Comparison of ENCODE assay signal across 8 mouse cellular contexts in the genomic region with DNA sequence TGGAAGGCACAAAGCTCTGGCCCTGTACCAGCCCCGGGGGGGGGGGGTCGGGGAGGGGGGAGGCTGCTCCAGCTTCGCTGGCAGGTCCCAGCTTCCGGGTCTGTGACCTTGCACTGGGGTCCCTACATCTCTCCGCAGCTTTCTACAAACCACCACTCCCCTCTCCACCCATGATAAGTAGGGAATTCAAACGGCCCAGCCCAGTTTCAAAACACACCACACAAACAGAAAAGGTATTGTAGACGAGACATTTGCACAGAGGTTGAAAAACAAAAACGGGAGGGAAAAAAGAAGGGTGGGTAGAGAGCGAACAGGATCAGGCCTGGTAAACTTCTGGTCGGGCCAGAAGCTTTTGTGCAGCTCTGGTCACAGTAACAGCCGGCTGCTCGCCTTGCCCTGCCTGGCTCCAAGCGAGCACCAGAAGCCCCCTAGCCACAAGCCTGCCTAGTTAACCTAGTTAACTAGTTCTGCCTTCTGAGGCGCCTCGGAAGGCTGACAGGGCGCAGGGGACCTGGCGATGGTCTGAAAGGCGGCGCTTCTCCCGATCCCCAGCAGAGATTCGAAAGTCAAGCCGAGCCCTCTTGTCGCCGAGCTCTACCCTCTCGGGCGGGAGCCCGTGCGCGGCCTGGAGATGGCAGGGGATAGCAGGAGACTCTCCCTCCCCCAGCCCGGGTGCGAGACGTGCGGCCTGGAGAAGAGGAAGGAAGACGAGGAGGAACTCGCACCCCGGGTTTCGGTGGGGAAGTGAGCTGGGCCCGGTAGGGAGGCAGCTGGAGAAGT. TPM values are rescaled to one million over a fixed set of nuclear protein-coding genes. Genes with fewer than 3 reads are reported as not detected.
DNase-seq lines count a peak whose midpoint lies in the region; ATAC-seq and TF ChIP-seq lines count a peak whose summit lies in the region.

No protein-coding gene starts in this region.

- no peaks in the 10 kb centered on the region for H3K36me3 ChIP-seq in hindbrain, embryonic 16.5 days (ENCODE audit: control insufficient read depth, insufficient read depth, low read length)
- no peaks in the 10 kb centered on the region for H3K36me3 ChIP-seq in midbrain, embryonic 15.5 days (replicated peaks)
- H3K36me3 ChIP-seq in stomach, embryonic 14.5 days (ENCODE audit: control insufficient read depth, insufficient read depth, low read length) = no peaks in the 10 kb centered on the region

- peaks cover 9% of the 10 kb centered on the region for H3K4me1 ChIP-seq in bone marrow, adult 2 months (ENCODE audit: control insufficient read depth, insufficient read depth, low read length)
- H3K4me1 ChIP-seq in hindbrain, embryonic 16.5 days (ENCODE audit: control insufficient read depth, insufficient read depth, low read depth, low read length) = peaks cover 8% of the 10 kb centered on the region
- peaks cover 30% of the 10 kb centered on the region for H3K4me1 ChIP-seq in midbrain, embryonic 15.5 days
- H3K4me1 ChIP-seq in stomach, embryonic 14.5 days (ENCODE audit: control insufficient read depth, insufficient read depth, low read length) = peaks cover 13% of the 10 kb centered on the region; the same call in 1 of the 2 replicates

- H3K9me3 ChIP-seq in hindbrain, embryonic 16.5 days (ENCODE audit: control insufficient read depth, low read length) = no peaks in the 10 kb centered on the region
- no peaks in the 10 kb centered on the region for H3K9me3 ChIP-seq in midbrain, embryonic 15.5 days
- H3K9me3 ChIP-seq in stomach, embryonic 14.5 days (ENCODE audit: control insufficient read depth, low read depth, low read length) = no peaks in the 10 kb centered on the region

- peak; percentile 56 for DNase-seq in layer of hippocampus, adult 11-12 months (ENCODE audit: low spot score)
- no peak for DNase-seq in layer of hippocampus, postnatal 25 days (ENCODE audit: extremely low spot score in 1 of 2, low spot score in 1 of 2)
- peak; percentile 35 for DNase-seq in gastrocnemius, adult 18-20 months (ENCODE audit: low spot score)
- peak; percentile 52 for DNase-seq in liver

- H3K4me3 ChIP-seq in bone marrow, adult 2 months (replicated peaks; ENCODE audit: control insufficient read depth, low read depth, low read length) = peak overlapping the region; percentile 77
- peak overlapping the region; percentile 54 for H3K4me3 ChIP-seq in hindbrain, embryonic 16.5 days (ENCODE audit: low read length)
- peak overlapping the region; percentile 45 for H3K4me3 ChIP-seq in midbrain, embryonic 15.5 days
- H3K4me3 ChIP-seq in stomach, embryonic 14.5 days (ENCODE audit: low read depth, low read length) = peak overlapping the region; percentile 62

- peak overlapping the region; percentile 99 for H3K4me2 ChIP-seq in hindbrain, embryonic 16.5 days (ENCODE audit: low read length)
- H3K4me2 ChIP-seq in midbrain, embryonic 15.5 days = peak overlapping the region; percentile 97
- H3K4me2 ChIP-seq in stomach, embryonic 14.5 days (replicated peaks; ENCODE audit: low read depth, low read length) = peak overlapping the region; percentile 89

- WGBS in bone marrow, adult 2 months = under 1% methylated on average over 38 of the region's 38 CpGs
- WGBS in hindbrain, embryonic 16.5 days = 2% methylated on average over 38 of the region's 38 CpGs
- 1% methylated on average over 38 of the region's 38 CpGs for WGBS in midbrain, embryonic 15.5 days
- WGBS in stomach, embryonic 14.5 days = under 1% methylated on average over 38 of the region's 38 CpGs

- no peak; the same call in 1 of the 2 replicates for TF ChIP-seq POLR2A in bone marrow, adult 2 months (IDR thresholded peaks at IDR 0.05; ENCODE audit: borderline replicate concordance, control insufficient read depth, low read depth, low read length)

- H3K27ac ChIP-seq in bone marrow, adult 2 months (ENCODE audit: control insufficient read depth, insufficient read depth, low read depth, low read length, poor library complexity) = peak overlapping the region; percentile 99
- no peak overlapping the region for H3K27ac ChIP-seq in hindbrain, embryonic 16.5 days (ENCODE audit: low read depth, low read length)
- H3K27ac ChIP-seq in midbrain, embryonic 15.5 days = peak overlapping the region; percentile 22; the same call in 1 of the 2 replicates
- H3K27ac ChIP-seq in stomach, embryonic 14.5 days (ENCODE audit: low read length) = peak overlapping the region; percentile 81

- peak; percentile 19; the same call in 1 of the 2 replicates for ATAC-seq in hindbrain, embryonic 16.5 days
- peak; percentile 17 for ATAC-seq in midbrain, embryonic 15.5 days (replicated peaks)
- ATAC-seq in stomach, embryonic 14.5 days (ENCODE audit: insufficient number of reproducible peaks, insufficient read depth, low FRiP score, low read depth) = 0 out of 2 replicates have a peak, but pooled peaks have one; percentile 12

- H3K9ac ChIP-seq in hindbrain, embryonic 16.5 days (ENCODE audit: low read depth, low read length) = peak overlapping the region; percentile 64
- H3K9ac ChIP-seq in midbrain, embryonic 15.5 days = peak overlapping the region; percentile 46
- peak overlapping the region; percentile 79 for H3K9ac ChIP-seq in stomach, embryonic 14.5 days (replicated peaks; ENCODE audit: low read depth, low read length)

- no peaks in the 10 kb centered on the region for H3K27me3 ChIP-seq in hindbrain, embryonic 16.5 days (replicated peaks; ENCODE audit: control insufficient read depth, insufficient read depth, low read length)
- H3K27me3 ChIP-seq in midbrain, embryonic 15.5 days (replicated peaks) = no peaks in the 10 kb centered on the region
- no peaks in the 10 kb centered on the region for H3K27me3 ChIP-seq in stomach, embryonic 14.5 days (ENCODE audit: control insufficient read depth, insufficient read depth, low read length)

- no peak for TF ChIP-seq CTCF in bone marrow, adult 2 months (IDR thresholded peaks at IDR 0.05; ENCODE audit: control insufficient read depth, insufficient read depth, low read length)

RNA-seq across cellular contexts. Expression of a gene that starts 0.7 kb away (rescaled TPM):
- 1 to 10 TPM; 4.9 to 5.1 TPM for total RNA-seq in layer of hippocampus, postnatal 25 days (2021)
- 106 and 300 TPM in 2 replicates for polyA plus RNA-seq in bone marrow, adult 2 months (2011; ENCODE audit: insufficient read depth, insufficient read length, low replicate concordance, missing spikeins)
- total RNA-seq in gastrocnemius, adult 18-20 months (2021) = 1 to 10 TPM; 3.7 to 7.0 TPM
- 9.5 and 13.8 TPM in 2 replicates for polyA plus RNA-seq in hindbrain, embryonic 16.5 days (2015; fragmentation: Nextera tagmentation; extraction: Ambion mirVana)
- 12.2 and 15.2 TPM in 2 replicates for polyA plus RNA-seq in midbrain, embryonic 15.5 days (2015; fragmentation: Nextera tagmentation; extraction: Ambion mirVana)
- polyA plus RNA-seq in stomach, embryonic 14.5 days (2014; fragmentation: Nextera tagmentation; extraction: Ambion mirVana) = 97.4 and 101 TPM in 2 replicates

RNA-seq across cellular contexts. Expression of a gene that starts 50.0 kb away (rescaled TPM):
- 10 to 100 TPM; 21.4 to 21.8 TPM for total RNA-seq in layer of hippocampus, postnatal 25 days (2021)
- polyA plus RNA-seq in bone marrow, adult 2 months (2011; ENCODE audit: insufficient read depth, insufficient read length, low replicate concordance, missing spikeins) = 12.4 and 21.3 TPM in 2 replicates
- 1 to 10 TPM; 5.8 to 7.4 TPM for total RNA-seq in gastrocnemius, adult 18-20 months (2021)
- 21.0 and 21.2 TPM in 2 replicates for polyA plus RNA-seq in hindbrain, embryonic 16.5 days (2015; fragmentation: Nextera tagmentation; extraction: Ambion mirVana)
- polyA plus RNA-seq in midbrain, embryonic 15.5 days (2015; fragmentation: Nextera tagmentation; extraction: Ambion mirVana) = 18.3 TPM in 2 replicates
- polyA plus RNA-seq in stomach, embryonic 14.5 days (2014; fragmentation: Nextera tagmentation; extraction: Ambion mirVana) = 56.7 and 62.1 TPM in 2 replicates

Comparison
In these comparisons a context has a peak if more than half of its experiments do, and no peak if none do; other contexts are left out.
1. DNase-seq: peak in layer of hippocampus, adult 11-12 months (single experiment), gastrocnemius, adult 18-20 months (single experiment) and liver (single experiment); none in layer of hippocampus, postnatal 25 days (0 of 2).
2. Peak in every context shown above with its lines, with median percentiles within 50 percentile points of each other: H3K4me3 ChIP-seq, ATAC-seq, H3K4me2 ChIP-seq and H3K9ac ChIP-seq.